Mouse (Mus musculus): ENCODE measurements around the gene 4931406P16Rik. TPM values are rescaled to one million over a fixed set of nuclear protein-coding genes. Genes with fewer than 3 reads are reported as not detected.
A peak's percentile ranks its signal among the peaks of the same experiment; 100 is the strongest.

4931406P16Rik gene
- polyA plus RNA-seq, 1 experiment: 31.9 TPM

DNA sequence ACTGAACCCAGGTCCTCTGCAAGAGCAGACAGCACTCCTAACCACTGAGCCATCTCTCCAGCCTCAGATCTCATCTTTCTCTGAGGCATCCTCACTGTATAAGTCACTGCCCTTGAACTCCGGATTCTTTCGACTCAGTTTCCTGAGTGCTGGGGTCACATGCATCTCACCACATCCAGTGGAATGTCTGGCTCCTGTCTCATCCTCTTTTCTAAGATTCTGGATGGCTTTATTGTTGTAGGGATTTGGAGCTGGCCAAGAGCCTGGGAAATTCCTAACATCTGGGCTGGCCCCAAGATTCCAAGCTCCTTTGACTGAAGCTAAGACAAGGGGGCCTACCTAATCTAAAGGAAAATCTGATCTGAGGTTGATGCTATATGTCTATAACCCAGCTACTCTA is 5.8 kb upstream of the 4931406P16Rik start:
- no peak for DNase-seq
- TF ChIP-seq POLR2A (IDR thresholded peaks at IDR 0.05; ENCODE audit: control insufficient read depth, extremely low read depth, insufficient read depth, low read length, poor library complexity): no peak
- TF ChIP-seq CTCF (IDR thresholded peaks at IDR 0.05; ENCODE audit: borderline replicate concordance, control insufficient read depth, extremely low read depth, insufficient read depth, low read length, poor library complexity): no peak
- WGBS: 95% methylated on average over 2 of the region's 2 CpGs
- H3K36me3 ChIP-seq (ENCODE audit: control insufficient read depth, insufficient read depth, low read length): no peaks in the 10 kb centered on the region
- H3K27ac ChIP-seq (ENCODE audit: control insufficient read depth, insufficient read depth, low read length): no peak overlapping the region
- no peaks in the 10 kb centered on the region for H3K27me3 ChIP-seq (ENCODE audit: control insufficient read depth, insufficient read depth, low read length)
- H3K4me1 ChIP-seq (replicated peaks; ENCODE audit: control insufficient read depth, insufficient read depth, low read length): no peaks in the 10 kb centered on the region
- no peak overlapping the region for H3K4me3 ChIP-seq (ENCODE audit: control insufficient read depth, insufficient read depth, low read length)

- H3K4me1 ChIP-seq (replicated peaks; ENCODE audit: control insufficient read depth, insufficient read depth, low read length): no peaks in the 10 kb centered on the region
- TF ChIP-seq CTCF (IDR thresholded peaks at IDR 0.05; ENCODE audit: borderline replicate concordance, control insufficient read depth, extremely low read depth, insufficient read depth, low read length, poor library complexity): no peak
- no peak for TF ChIP-seq POLR2A (IDR thresholded peaks at IDR 0.05; ENCODE audit: control insufficient read depth, extremely low read depth, insufficient read depth, low read length, poor library complexity)
- H3K36me3 ChIP-seq (ENCODE audit: control insufficient read depth, insufficient read depth, low read length): no peaks in the 10 kb centered on the region
- H3K27ac ChIP-seq (ENCODE audit: control insufficient read depth, insufficient read depth, low read length): no peak overlapping the region
- no peaks in the 10 kb centered on the region for H3K27me3 ChIP-seq (ENCODE audit: control insufficient read depth, insufficient read depth, low read length)
- 87% methylated on average over 7 of the region's 7 CpGs for WGBS
- H3K4me3 ChIP-seq (ENCODE audit: control insufficient read depth, insufficient read depth, low read length): no peak overlapping the region
- no peak for DNase-seq
Observed at GRCm38 (mm10) chr7:34317901-34318476, 4.6 kb upstream of the 4931406P16Rik start.

- TF ChIP-seq POLR2A (IDR thresholded peaks at IDR 0.05; ENCODE audit: control insufficient read depth, extremely low read depth, insufficient read depth, low read length, poor library complexity): no peak
- TF ChIP-seq CTCF (IDR thresholded peaks at IDR 0.05; ENCODE audit: borderline replicate concordance, control insufficient read depth, extremely low read depth, insufficient read depth, low read length, poor library complexity): no peak
- peaks cover 4% of the 10 kb centered on the region; the same call in 1 of the 2 replicates for H3K4me1 ChIP-seq (replicated peaks; ENCODE audit: control insufficient read depth, insufficient read depth, low read length)
- under 1% methylated on average over 66 of the region's 73 CpGs for WGBS
- H3K4me3 ChIP-seq (ENCODE audit: control insufficient read depth, insufficient read depth, low read length): peak overlapping the region; percentile 94
- no peak overlapping the region for H3K27ac ChIP-seq (ENCODE audit: control insufficient read depth, insufficient read depth, low read length)
- no peaks in the 10 kb centered on the region for H3K36me3 ChIP-seq (ENCODE audit: control insufficient read depth, insufficient read depth, low read length)
- no peaks in the 10 kb centered on the region for H3K27me3 ChIP-seq (ENCODE audit: control insufficient read depth, insufficient read depth, low read length)
- DNase-seq: no peak
Observed at GRCm38 (mm10) chr7:34312786-34313442, 437 bp downstream of the 4931406P16Rik start.

DNA sequence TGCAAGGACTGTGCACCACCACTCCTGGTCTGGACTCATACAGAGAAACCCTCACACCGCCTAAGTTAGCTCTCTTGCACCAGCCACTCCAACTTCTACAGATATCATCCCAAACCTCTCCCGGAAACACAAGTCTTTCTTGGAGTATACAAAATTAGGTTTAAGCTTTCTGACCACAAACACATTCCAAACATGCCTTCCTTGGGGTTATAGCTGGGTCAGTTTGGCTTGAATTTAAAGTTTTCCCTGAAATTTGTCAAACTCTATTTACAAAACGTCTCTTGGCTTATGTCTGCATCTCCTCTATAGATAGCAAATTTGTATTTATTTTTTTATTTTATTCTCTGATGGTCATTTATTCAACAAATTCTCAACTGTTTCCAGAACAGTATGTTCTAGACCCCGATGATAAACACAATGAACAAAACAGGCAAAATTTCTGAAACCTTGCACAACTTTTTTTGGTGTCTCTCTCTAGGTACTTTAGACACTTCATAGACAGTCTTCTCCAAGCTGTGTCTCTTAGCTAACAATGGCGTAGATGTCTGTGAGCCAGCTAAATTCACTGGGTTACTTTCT is 4.1 kb downstream of the 4931406P16Rik start:
- TF ChIP-seq CTCF (IDR thresholded peaks at IDR 0.05; ENCODE audit: borderline replicate concordance, control insufficient read depth, extremely low read depth, insufficient read depth, low read length, poor library complexity) (no peak), POLR2A (IDR thresholded peaks at IDR 0.05; ENCODE audit: control insufficient read depth, extremely low read depth, insufficient read depth, low read length, poor library complexity) (no peak)
- 94% methylated on average over 5 of the region's 5 CpGs for WGBS
- Histone ChIP-seq H3K36me3 (ENCODE audit: control insufficient read depth, insufficient read depth, low read length) (no peaks in the 10 kb centered on the region), H3K4me1 (replicated peaks; ENCODE audit: control insufficient read depth, insufficient read depth, low read length) (peaks cover 4% of the 10 kb centered on the region; the same call in 1 of the 2 replicates), H3K27me3 (ENCODE audit: control insufficient read depth, insufficient read depth, low read length) (no peaks in the 10 kb centered on the region), H3K27ac (ENCODE audit: control insufficient read depth, insufficient read depth, low read length) (no peak overlapping the region), H3K4me3 (ENCODE audit: control insufficient read depth, insufficient read depth, low read length) (no peak overlapping the region)
- no peak for DNase-seq

DNA sequence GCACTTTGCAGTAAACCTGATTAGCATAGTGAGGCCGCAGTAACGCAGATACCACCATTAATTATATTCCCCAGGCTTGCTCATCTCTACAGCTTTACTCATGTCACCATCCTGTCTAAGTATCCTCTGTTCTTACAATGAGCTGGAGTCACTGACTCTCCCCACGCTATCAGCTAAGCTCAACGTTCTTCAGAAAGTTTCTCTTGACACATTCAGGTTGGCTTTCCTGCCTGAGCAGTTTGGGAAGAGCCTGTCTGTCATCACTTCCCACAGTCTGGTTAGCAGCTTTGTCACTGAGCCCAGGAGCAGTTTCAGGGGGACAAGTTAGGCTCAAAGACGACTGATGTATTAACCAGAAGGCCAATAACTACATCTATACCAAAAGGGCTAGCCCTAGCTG is 4.8 kb downstream of the 4931406P16Rik start:
- no peaks in the 10 kb centered on the region for H3K36me3 ChIP-seq (ENCODE audit: control insufficient read depth, insufficient read depth, low read length)

DNA sequence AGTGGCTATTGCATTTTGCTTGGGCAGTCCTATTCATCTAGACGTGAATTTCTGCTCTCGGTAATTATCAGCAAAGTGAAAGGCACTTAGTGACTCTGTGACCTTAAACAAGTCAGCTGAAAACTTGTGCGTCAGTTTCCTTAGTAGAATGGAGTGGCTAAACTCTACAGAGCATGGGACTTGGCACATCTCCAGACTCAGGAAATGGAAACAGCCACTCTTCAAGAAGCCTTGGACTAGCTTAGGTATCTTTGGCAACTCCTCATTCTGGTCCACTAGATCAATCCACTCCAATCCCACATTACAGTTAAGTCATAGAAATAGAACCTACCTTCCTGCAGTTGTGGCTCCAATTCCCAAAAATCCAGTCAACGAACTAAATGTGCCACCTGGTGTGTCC is 7.9 kb downstream of the 4931406P16Rik start:
- Histone ChIP-seq H3K27ac (ENCODE audit: control insufficient read depth, insufficient read depth, low read length) (no peak overlapping the region), H3K36me3 (ENCODE audit: control insufficient read depth, insufficient read depth, low read length) (no peaks in the 10 kb centered on the region), H3K4me1 (replicated peaks; ENCODE audit: control insufficient read depth, insufficient read depth, low read length) (no peaks in the 10 kb centered on the region), H3K4me3 (ENCODE audit: control insufficient read depth, insufficient read depth, low read length) (no peak overlapping the region), H3K27me3 (ENCODE audit: control insufficient read depth, insufficient read depth, low read length) (no peaks in the 10 kb centered on the region)
- DNase-seq: no peak
- 89% methylated on average over 4 of the region's 4 CpGs for WGBS
- TF ChIP-seq CTCF (IDR thresholded peaks at IDR 0.05; ENCODE audit: borderline replicate concordance, control insufficient read depth, extremely low read depth, insufficient read depth, low read length, poor library complexity) (no peak), POLR2A (IDR thresholded peaks at IDR 0.05; ENCODE audit: control insufficient read depth, extremely low read depth, insufficient read depth, low read length, poor library complexity) (no peak)

More for the DNA sequence above, 4.8 kb downstream of the 4931406P16Rik start:
- H3K27me3 ChIP-seq (ENCODE audit: control insufficient read depth, insufficient read depth, low read length): no peaks in the 10 kb centered on the region
- DNase-seq: no peak
- no peak overlapping the region for H3K27ac ChIP-seq (ENCODE audit: control insufficient read depth, insufficient read depth, low read length)
- peaks cover 4% of the 10 kb centered on the region; the same call in 1 of the 2 replicates for H3K4me1 ChIP-seq (replicated peaks; ENCODE audit: control insufficient read depth, insufficient read depth, low read length)
- 90% methylated on average over 5 of the region's 5 CpGs for WGBS
- H3K4me3 ChIP-seq (ENCODE audit: control insufficient read depth, insufficient read depth, low read length): no peak overlapping the region
- TF ChIP-seq POLR2A (IDR thresholded peaks at IDR 0.05; ENCODE audit: control insufficient read depth, extremely low read depth, insufficient read depth, low read length, poor library complexity) (no peak), CTCF (IDR thresholded peaks at IDR 0.05; ENCODE audit: borderline replicate concordance, control insufficient read depth, extremely low read depth, insufficient read depth, low read length, poor library complexity) (no peak)

Measured in thymus, adult 2 months (tissue).